Mouse (Mus musculus) CH12.LX (cell line): ENCODE data around the gene Apoa1.

Experiments
- CTCF ChIP-seq, 2 experiments: IDR thresholded peaks in 1 of 2; conservative IDR thresholded peaks in 1 of 2; 2 replicates each; pipeline ENCODE4 v1.5.1; 2011 to 2012; ENCODE audit warnings: low read depth in 2 of 2, low read length in 2 of 2, improper control_type of control experiment in 1 of 2, inconsistent platforms in 1 of 2, mild to moderate bottlenecking in 1 of 2, moderate library complexity in 1 of 2
- EP300 ChIP-seq: IDR thresholded peaks from 2 replicates; pipeline ENCODE4 v1.6.1; 2011; ENCODE audit warnings: low read length, improper control_type of control experiment
- IRF4 ChIP-seq: IDR thresholded peaks from 2 replicates; pipeline ENCODE4 v1.6.1; 2014; ENCODE audit warnings: low read depth, mild to moderate bottlenecking, inconsistent platforms, low read length, improper control_type of control experiment
- POLR2A ChIP-seq: IDR thresholded peaks from 2 replicates; pipeline ENCODE4 v1.6.1; 2011; ENCODE audit warnings: low read depth, mild to moderate bottlenecking, improper control_type of control experiment, low read length
- SMC3 ChIP-seq: IDR thresholded peaks from 2 replicates; pipeline ENCODE4 v1.6.1; 2011; ENCODE audit warnings: low read depth, low read length, improper control_type of control experiment
- TCF12 ChIP-seq: IDR thresholded peaks from 2 replicates; pipeline ENCODE4 v1.6.1; 2014; ENCODE audit warnings: low read depth, mild to moderate bottlenecking, inconsistent platforms, low read length, improper control_type of control experiment
- UBTF ChIP-seq: IDR thresholded peaks from 2 replicates; pipeline ENCODE4 v1.6.1; 2012; ENCODE audit warnings: low read depth, mild to moderate bottlenecking, inconsistent platforms, low read length, improper control_type of control experiment, moderate library complexity
- USF1 ChIP-seq: IDR thresholded peaks from 2 replicates; pipeline ENCODE4 v1.6.1; 2014; ENCODE audit warnings: low read depth, mild to moderate bottlenecking, inconsistent platforms, low read length, improper control_type of control experiment
- ZC3H11A ChIP-seq: IDR thresholded peaks from 2 replicates; pipeline ENCODE4 v1.6.1; 2012; ENCODE audit warnings: low read depth, mild to moderate bottlenecking, inconsistent platforms, low read length, improper control_type of control experiment

GRCm38 (mm10) chr9:46235649-46236048, 7.3 kb downstream of the Apoa1 start:
- no peak for TF ChIP-seq IRF4
- no peak for TF ChIP-seq ZC3H11A
- no peak for TF ChIP-seq SMC3
- no peak for TF ChIP-seq CTCF (conservative IDR thresholded peaks at IDR 0.05 in 1 of 2, IDR thresholded peaks at IDR 0.05 in 1 of 2; ENCODE audit: low read depth in 2 of 2, low read length in 2 of 2)
- no peak for TF ChIP-seq TCF12
- no peak for TF ChIP-seq UBTF
- TF ChIP-seq EP300, result no peak
- TF ChIP-seq POLR2A, result no peak
- no peak for TF ChIP-seq USF1
